Mouse (Mus musculus) G1E (cell line): Measurements from ENCODE around the gene Rnf24. TPM values are rescaled to one million over a fixed set of nuclear protein-coding genes. Genes with fewer than 3 reads are reported as not detected.
A peak's percentile ranks its signal among the peaks of the same experiment; 100 is the strongest.

Experiments
- ATAC-seq: 2 replicates; pipeline ENCODE4 v1.8.0; 2016; ENCODE audit warnings: mild to moderate bottlenecking; ENCODE audit not compliant: insufficient number of reproducible peaks, poor library complexity, low FRiP score, severe bottlenecking; ENCODE audit errors: extremely low read depth
- DNase-seq: peaks from one replicate; pipeline ENCODE4 v3.0.0; 2012; ENCODE audit warnings: low spot score
- H3K27me3 ChIP-seq: 2 replicates; pipeline ENCODE4 v1.6.1; 2012; ENCODE audit warnings: mild to moderate bottlenecking, low read length, inconsistent platforms; ENCODE audit not compliant: insufficient read depth
- H3K36me3 ChIP-seq: replicated peaks from 2 replicates; pipeline ENCODE3; 2012; ENCODE audit warnings: mild to moderate bottlenecking, inconsistent platforms
- H3K4me1 ChIP-seq: 2 replicates; pipeline ENCODE4 v1.6.1; 2012; ENCODE audit warnings: low read depth, low read length, inconsistent platforms, mixed read lengths; ENCODE audit not compliant: insufficient read depth
- H3K4me3 ChIP-seq: 2 replicates; pipeline ENCODE4 v1.5.1; 2012; ENCODE audit warnings: low read depth, mild to moderate bottlenecking, inconsistent platforms, low read length, moderate library complexity, mixed read lengths
- H3K9me3 ChIP-seq: replicated peaks from 2 replicates; pipeline ENCODE4 v1.6.1; 2012; ENCODE audit warnings: inconsistent platforms
- CTCF ChIP-seq: IDR thresholded peaks from 2 replicates; pipeline ENCODE4 v1.5.1; 2012; ENCODE audit warnings: low read depth, low read length, inconsistent platforms, mixed read lengths
- GATA1 ChIP-seq: IDR thresholded peaks from 2 replicates; pipeline ENCODE4 v1.6.1; 2012; ENCODE audit warnings: borderline replicate concordance, low read length, inconsistent platforms, mixed read lengths
- GATA2 ChIP-seq: IDR thresholded peaks from 2 replicates; pipeline ENCODE4 v1.6.1; 2012; ENCODE audit warnings: low read depth, low read length, inconsistent platforms, borderline replicate concordance
- POLR2AphosphoS5 ChIP-seq: IDR thresholded peaks from 2 replicates; pipeline ENCODE4 v1.6.1; 2012; ENCODE audit warnings: low read depth, low read length, inconsistent platforms; ENCODE audit not compliant: insufficient replicate concordance
- TAL1 ChIP-seq: conservative IDR thresholded peaks from 2 replicates; pipeline ENCODE4 v1.6.1; 2012; ENCODE audit warnings: low read depth, low read length, inconsistent platforms, mixed read lengths
- polyA plus RNA-seq: library from polyadenylated mRNA; stranded (reverse); fragments of >175 nt; gene quantifications from 2 replicates; pipeline ENCODE4 v1.2.3, GENCODE M21; 2012
- total RNA-seq, 2 experiments: library from RNA; stranded (forward) in 1 of 2; stranded (reverse) in 1 of 2; fragments of 200-1000 nt in 1 of 2; fragments of >200 nt in 1 of 2; fragmentation: Nextera tagmentation in 1 of 2; gene quantifications; 2 replicates each; pipeline ENCODE4 v1.2.3; 2014 to 2017

The Rnf24 gene
- total and polyA plus RNA-seq, 3 experiments = 0.44 to 1.8 (median 1.2) TPM

DNA sequence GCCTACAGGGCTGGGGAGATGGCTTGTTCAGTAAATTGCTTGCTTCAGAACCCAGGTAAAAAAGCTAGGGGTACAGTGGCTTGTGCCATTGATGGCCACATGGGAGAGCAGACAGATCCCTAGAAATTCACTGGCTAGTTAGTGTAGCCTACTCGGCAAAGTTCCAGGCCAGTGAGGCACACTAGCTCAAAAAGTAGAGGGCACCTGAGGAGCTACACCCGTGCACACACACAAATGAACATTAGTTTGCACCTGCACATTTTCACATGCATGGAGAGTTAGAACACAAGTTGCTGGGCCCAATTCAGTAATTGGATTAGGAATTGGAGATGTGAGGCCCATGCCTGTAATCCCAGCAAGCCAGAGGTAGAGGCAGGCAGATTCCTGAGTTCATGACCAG lies 87.6 kb downstream of the Rnf24 start:
- Histone ChIP-seq H3K36me3 (peaks cover 40% of the 10 kb centered on the region), H3K4me3 (no peak overlapping the region), H3K4me1 (peaks cover 38% of the 10 kb centered on the region), H3K9me3 (no peaks in the 10 kb centered on the region), H3K27me3 (no peaks in the 10 kb centered on the region)
- TF ChIP-seq GATA2 (no peak), GATA1 (no peak), POLR2AphosphoS5 (no peak), CTCF (no peak), TAL1 (no peak)
- ATAC-seq (no peak), DNase-seq (no peak)

DNA sequence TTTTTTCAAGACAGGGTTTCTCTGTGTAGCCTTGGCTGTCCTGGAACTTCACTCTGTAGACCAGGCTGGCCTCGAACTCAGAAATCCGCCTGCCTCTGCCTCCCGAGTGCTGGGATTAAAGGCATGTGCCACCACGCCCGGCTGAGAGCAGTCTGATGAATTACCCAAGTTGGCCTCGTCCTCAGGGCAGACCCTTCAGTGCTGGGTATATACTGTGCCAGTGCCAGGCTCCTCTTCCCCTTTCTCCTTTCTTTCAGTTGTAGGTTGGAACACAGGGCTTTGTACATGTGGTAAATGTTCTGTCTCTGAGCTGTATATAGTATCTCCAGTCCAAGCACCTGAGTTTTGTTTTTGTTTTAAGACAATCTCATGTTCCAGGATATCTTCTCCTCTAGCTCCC lies 88.7 kb downstream of the Rnf24 start:
- ATAC-seq = no peak
- H3K27me3 ChIP-seq = no peaks in the 10 kb centered on the region
- H3K4me1 ChIP-seq = peaks cover 38% of the 10 kb centered on the region
- peak overlapping the region; percentile 59; the same call in 1 of the 2 replicates for H3K4me3 ChIP-seq
- peaks cover 34% of the 10 kb centered on the region for H3K36me3 ChIP-seq
- TF ChIP-seq GATA1 (no peak), TAL1 (no peak), POLR2AphosphoS5 (no peak), CTCF (no peak), GATA2 (no peak)
- DNase-seq = no peak
- H3K9me3 ChIP-seq = no peaks in the 10 kb centered on the region

DNA sequence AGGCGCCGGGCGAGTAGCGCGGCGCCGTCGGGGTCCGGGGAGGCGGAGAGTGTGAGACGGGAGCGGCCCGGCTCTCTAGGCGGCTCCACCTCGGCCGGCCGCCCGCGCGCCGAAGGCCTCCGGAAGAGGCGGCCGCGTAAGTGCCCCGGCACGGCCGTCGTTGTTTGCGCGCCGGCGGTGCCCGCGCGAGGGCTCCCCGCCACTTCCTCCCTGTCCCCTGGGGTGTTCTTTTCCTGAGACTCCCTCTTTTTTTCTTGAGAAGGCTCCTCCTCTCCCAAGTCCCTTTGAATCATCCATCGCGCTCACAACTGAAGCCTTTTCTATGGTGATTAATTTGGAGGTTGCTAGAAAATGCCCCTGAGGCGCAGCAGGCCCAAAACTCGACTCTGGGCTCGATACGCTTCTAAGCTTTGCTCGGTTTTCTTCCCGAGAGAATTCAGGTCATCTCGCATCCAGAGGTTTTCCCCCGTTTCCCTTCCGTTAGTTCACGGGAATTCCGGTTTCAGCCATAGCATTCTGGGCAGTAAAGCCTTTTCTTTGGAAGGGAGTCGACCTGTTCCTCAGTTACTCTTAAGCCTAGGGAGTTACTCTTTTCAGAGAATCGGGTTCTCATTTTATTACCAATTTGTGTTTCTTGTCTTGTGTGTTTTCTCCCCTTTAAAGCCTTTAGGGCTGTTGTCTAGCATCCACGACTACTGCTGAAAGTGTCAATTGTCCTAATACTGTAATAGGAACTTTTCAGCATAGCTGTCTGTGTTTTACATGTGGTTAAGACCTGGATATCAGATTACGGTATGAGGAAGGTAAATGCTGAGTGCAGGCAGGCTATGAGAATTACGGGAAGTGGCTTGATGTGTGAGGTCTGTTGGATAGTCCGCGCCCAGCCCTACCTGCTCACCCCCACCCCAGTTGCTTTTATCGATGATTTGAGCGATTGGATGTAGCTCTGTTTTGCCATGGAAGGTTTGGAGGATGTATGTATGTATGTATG lies 89.7 kb downstream of the Rnf24 start:
- Histone ChIP-seq H3K36me3 (peaks cover 27% of the 10 kb centered on the region), H3K9me3 (no peaks in the 10 kb centered on the region), H3K27me3 (no peaks in the 10 kb centered on the region), H3K4me3 (peak overlapping the region; percentile 84), H3K4me1 (peaks cover 38% of the 10 kb centered on the region)
- ATAC-seq (0 out of 2 replicates have a peak, but pooled peaks have one; percentile 31), DNase-seq (peak; percentile 73)
- no peak for TF ChIP-seq GATA2
- no peak for TF ChIP-seq TAL1
- TF ChIP-seq GATA1 = no peak
- TF ChIP-seq POLR2AphosphoS5 = no peak
- no peak for TF ChIP-seq CTCF

DNA sequence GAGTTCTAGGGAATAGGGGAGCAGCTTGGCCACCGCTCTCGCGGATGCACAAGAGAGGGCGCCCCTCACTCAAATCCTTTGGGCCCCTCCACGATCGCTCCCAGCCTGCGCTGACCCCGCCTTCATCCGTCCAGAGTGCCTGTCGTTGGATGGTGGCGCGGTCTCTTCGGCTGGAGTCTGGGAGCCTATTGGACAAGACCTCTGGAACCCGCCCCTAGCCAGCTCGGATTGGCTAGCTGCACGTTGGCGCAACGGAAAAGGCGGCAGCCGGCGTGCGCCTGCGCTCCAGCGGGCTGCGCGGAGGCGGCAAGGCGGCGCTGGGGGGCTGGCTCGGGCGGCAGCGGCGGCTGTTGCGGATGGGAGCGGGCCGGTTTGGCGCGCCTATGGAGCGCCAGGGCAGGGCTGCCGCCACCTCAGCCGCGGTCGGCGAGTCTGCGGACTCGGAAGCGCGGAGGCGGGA lies 90.4 kb downstream of the Rnf24 start, which contains the start of gene Pank2:
TSS of gene Pank2 (plus strand) at position 283 of the 460 bp plus-strand sequence.
- Histone ChIP-seq H3K36me3 (peaks cover 20% of the 10 kb centered on the region), H3K4me1 (peaks cover 41% of the 10 kb centered on the region), H3K27me3 (no peaks in the 10 kb centered on the region), H3K9me3 (no peaks in the 10 kb centered on the region), H3K4me3 (peak within 1 kb of the TSS; percentile 84)
- TF ChIP-seq GATA1 = no peak
- peak; percentile 97 for DNase-seq
- ATAC-seq = peak; percentile 99

DNA sequence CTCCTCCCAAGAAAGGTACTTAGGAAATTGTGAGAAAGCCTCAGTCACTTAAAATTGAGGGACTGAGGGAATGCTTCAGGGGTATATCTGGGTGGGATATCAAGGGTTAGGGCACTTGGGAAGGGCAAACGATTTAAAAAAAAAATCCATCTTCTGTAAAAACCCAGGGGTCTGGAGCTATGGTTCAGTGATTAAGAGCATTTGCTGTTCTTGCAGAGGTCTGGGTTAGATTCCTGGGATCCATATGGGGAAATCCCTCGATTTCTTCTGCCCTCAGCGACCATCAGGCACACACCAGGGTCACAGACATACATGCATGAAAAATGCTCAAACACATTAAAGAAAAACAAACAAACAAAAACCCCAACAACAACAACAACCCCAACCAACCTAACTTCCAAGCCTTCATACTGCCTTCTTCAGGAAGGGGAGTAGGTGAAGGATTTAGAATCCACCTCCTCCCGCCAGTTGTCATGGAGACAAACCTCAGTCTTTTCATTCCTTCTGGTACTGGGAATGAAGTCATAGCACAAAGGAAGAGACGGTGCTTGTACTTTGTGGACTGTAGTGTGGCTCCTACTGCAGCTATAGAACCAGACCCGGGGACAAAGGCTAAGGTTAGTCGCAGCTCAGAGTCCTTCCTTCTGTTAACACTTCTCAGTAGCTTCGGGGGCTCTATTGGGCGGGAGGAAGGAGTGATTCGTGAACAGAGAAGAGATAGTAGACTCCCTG lies 91.0 kb downstream of the Rnf24 start:
- ATAC-seq (0 out of 2 replicates have a peak, but pooled peaks have one; percentile 2), DNase-seq (no peak)
- Histone ChIP-seq H3K4me3 (peak overlapping the region; percentile 84), H3K9me3 (no peaks in the 10 kb centered on the region), H3K4me1 (peaks cover 43% of the 10 kb centered on the region), H3K27me3 (no peaks in the 10 kb centered on the region), H3K36me3 (peaks cover 17% of the 10 kb centered on the region)
- TF ChIP-seq POLR2AphosphoS5 (no peak), TAL1 (no peak), GATA1 (no peak), CTCF (no peak), GATA2 (no peak)

DNA sequence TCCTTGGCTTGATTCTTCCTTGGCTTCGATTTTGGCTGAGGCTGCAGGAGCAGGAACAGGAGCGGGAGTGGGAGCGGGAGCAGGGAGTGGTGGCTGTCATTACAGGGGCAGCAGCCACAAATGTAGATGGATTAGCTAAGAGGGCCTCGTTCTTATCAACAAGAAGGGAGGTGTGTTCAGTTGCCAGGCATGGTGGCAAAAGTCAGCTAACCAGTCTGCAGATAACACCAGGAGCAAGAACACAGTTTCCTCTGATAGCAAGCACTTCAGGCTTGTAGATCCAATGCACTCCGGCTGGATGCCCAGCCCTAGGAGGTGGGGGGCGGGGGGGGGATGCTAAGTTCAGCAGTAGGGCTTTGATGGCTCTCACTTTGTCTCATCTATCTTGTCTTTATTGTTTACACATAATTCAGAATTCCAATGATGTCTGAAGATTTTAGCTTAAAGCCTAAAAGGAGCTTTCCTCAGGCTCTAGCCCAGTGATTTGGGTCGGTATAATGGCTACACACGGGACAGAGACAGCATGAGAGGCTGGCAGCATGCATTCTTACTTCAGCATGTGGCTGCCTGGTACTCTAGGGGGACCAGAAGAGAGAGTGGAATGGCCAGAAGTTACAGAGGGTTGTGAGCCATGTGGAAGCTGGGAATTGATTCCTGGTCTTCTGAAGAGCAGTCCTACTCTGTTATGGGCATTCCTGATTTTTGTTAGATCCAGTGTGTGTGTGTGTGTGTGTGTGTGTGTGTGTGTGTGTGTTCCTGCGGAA lies 92.0 kb downstream of the Rnf24 start:
- Histone ChIP-seq H3K36me3 (peaks cover 14% of the 10 kb centered on the region), H3K4me1 (peaks cover 44% of the 10 kb centered on the region), H3K4me3 (no peak overlapping the region), H3K9me3 (no peaks in the 10 kb centered on the region), H3K27me3 (no peaks in the 10 kb centered on the region)
- ATAC-seq = no peak
- no peak for TF ChIP-seq TAL1
- TF ChIP-seq POLR2AphosphoS5 = no peak
- no peak for TF ChIP-seq GATA2
- TF ChIP-seq GATA1 = no peak
- no peak for TF ChIP-seq CTCF
- no peak for DNase-seq
